Mouse (Mus musculus) hindbrain, embryonic 15.5 days (tissue): ENCODE results near the gene Chst11. TPM values are rescaled to one million over a fixed set of nuclear protein-coding genes. Genes with fewer than 3 reads are reported as not detected.

Experiments
- ATAC-seq: fragments of 200-750 bp; cut with Nextera tagmentation; 2 replicates; pipeline ENCODE4 v1.8.0; 2017; ENCODE audit warnings: low read depth, moderate number of reproducible peaks, moderate TSS enrichment; ENCODE audit not compliant: low FRiP score
- H3K27ac ChIP-seq: fragments of 300-500 bp; sonication (generic); replicated peaks from 2 replicates; pipeline ENCODE4 v1.5.1; 2015; ENCODE audit warnings: mild to moderate bottlenecking, inconsistent platforms
- H3K27me3 ChIP-seq: fragments of 300-500 bp; sonication (generic); 2 replicates; pipeline ENCODE4 v1.6.1; 2015; ENCODE audit warnings: control low read depth, inconsistent platforms
- H3K36me3 ChIP-seq: fragments of 300-500 bp; sonication (generic); 2 replicates; pipeline ENCODE4 v1.6.1; 2015; ENCODE audit warnings: control low read depth, inconsistent platforms
- H3K4me1 ChIP-seq: fragments of 300-500 bp; sonication (generic); replicated peaks from 2 replicates; pipeline ENCODE4 v1.6.1; 2015; ENCODE audit warnings: control low read depth, inconsistent platforms
- H3K4me2 ChIP-seq: fragments of 300-500 bp; sonication (generic); 2 replicates; pipeline ENCODE4 v1.6.1; 2015; ENCODE audit warnings: moderate library complexity, mild to moderate bottlenecking, inconsistent platforms
- H3K4me3 ChIP-seq: fragments of 300-500 bp; sonication (generic); 2 replicates; pipeline ENCODE4 v1.5.1; 2015; ENCODE audit warnings: mild to moderate bottlenecking, inconsistent platforms
- H3K9ac ChIP-seq: fragments of 300-500 bp; sonication (generic); 2 replicates; pipeline ENCODE4 v1.6.1; 2015; ENCODE audit warnings: inconsistent platforms
- H3K9me3 ChIP-seq: fragments of 300-500 bp; sonication (generic); 2 replicates; pipeline ENCODE4 v1.6.1; 2016; ENCODE audit warnings: control low read depth, inconsistent platforms
- WGBS: fragments of 180-500 bp; shearing (Covaris S2); methylation state at CpG from one replicate; pipeline ENCODE4 v1.1.7; 2015; 5-methylcytosine and 5-hydroxymethylcytosine counted together
- polyA plus RNA-seq: library from polyadenylated mRNA; unstranded; fragments of >200 nt; fragmentation: Nextera tagmentation; extraction: Ambion mirVana; gene quantifications from 2 replicates; pipeline ENCODE4 v1.2.1, GENCODE M21; 2015

The Chst11 gene
- polyA plus RNA-seq, 1 experiment from 2014 or later = 3.8 TPM

GRCm38 (mm10) chr10:83124560-83124959 is 139.3 kb downstream of the Chst11 start:
- Histone ChIP-seq H3K4me1 (peaks cover 20% of the 10 kb centered on the region), H3K9me3 (no peaks in the 10 kb centered on the region), H3K27ac (no peak overlapping the region), H3K27me3 (no peaks in the 10 kb centered on the region), H3K36me3 (no peaks in the 10 kb centered on the region), H3K9ac (no peak overlapping the region), H3K4me2 (no peak overlapping the region), H3K4me3 (no peak overlapping the region)
- ATAC-seq = no peak
- 92% methylated on average over 3 of the region's 3 CpGs for WGBS

- no peak for ATAC-seq
- Histone ChIP-seq H3K27ac (no peak overlapping the region), H3K9ac (no peak overlapping the region), H3K4me3 (no peak overlapping the region), H3K4me1 (peaks cover 37% of the 10 kb centered on the region), H3K9me3 (no peaks in the 10 kb centered on the region), H3K27me3 (no peaks in the 10 kb centered on the region), H3K4me2 (no peak overlapping the region), H3K36me3 (no peaks in the 10 kb centered on the region)
- 53% methylated on average over 9 of the region's 9 CpGs for WGBS
Observed at GRCm38 (mm10) chr10:83126447-83126846, 141.1 kb downstream of the Chst11 start.

DNA sequence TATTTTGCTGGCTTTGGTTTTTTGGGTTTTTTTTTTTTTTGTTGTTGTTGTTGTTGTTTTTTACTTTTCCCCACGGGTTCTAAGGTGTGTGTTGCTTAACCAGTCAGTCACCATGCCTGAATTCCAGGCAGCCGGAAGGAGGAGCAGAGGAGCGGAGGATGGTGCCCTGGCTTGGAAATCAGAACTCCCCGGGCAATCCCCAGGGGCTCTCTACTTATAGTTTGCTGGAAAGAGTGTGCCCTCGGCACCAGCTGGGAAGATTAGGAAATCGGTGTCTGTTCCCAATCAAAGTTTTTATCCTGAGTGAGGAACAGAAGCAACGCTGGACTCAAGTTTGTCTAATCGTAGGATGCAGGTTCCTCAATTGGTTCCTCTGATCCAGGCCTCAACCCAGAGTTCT is 143.1 kb downstream of the Chst11 start:
- peaks cover 41% of the 10 kb centered on the region for H3K4me1 ChIP-seq
- no peak overlapping the region for H3K4me2 ChIP-seq
- no peaks in the 10 kb centered on the region for H3K27me3 ChIP-seq
- no peak for ATAC-seq
- no peaks in the 10 kb centered on the region for H3K36me3 ChIP-seq
- no peaks in the 10 kb centered on the region for H3K9me3 ChIP-seq
- WGBS = 70% methylated on average over 8 of the region's 8 CpGs
- no peak overlapping the region for H3K4me3 ChIP-seq
- no peak overlapping the region for H3K9ac ChIP-seq
- no peak overlapping the region for H3K27ac ChIP-seq

GRCm38 (mm10) chr10:83129624-83130218 is 144.4 kb downstream of the Chst11 start:
- 39% methylated on average over 8 of the region's 8 CpGs for WGBS

DNA sequence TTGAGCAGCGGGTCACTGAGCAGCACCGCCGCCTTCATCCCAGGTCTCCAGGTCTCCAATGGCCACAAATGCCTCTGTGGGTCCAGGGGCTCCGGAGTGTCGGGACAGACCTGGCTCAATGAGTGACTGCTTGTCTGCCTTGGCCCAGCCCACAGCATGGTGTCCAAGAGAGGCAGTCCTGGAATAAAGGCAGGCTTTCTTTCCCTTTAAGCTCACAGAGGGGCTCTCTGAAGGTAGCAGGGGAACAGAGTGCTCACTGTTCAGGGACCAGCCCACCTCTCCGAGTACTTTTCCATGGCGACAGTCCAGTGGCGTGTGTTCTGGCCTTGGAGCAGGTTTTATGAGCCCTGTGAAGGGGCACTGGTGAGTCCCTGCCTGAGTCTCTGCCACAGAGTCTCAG is 145.3 kb downstream of the Chst11 start:
- H3K4me2 ChIP-seq = no peak overlapping the region
- no peaks in the 10 kb centered on the region for H3K36me3 ChIP-seq
- no peaks in the 10 kb centered on the region for H3K9me3 ChIP-seq
- no peak overlapping the region for H3K9ac ChIP-seq
- peak overlapping the region; percentile 32 for H3K27ac ChIP-seq
- WGBS = 41% methylated on average over 8 of the region's 8 CpGs
- H3K4me3 ChIP-seq = no peak overlapping the region
- no peaks in the 10 kb centered on the region for H3K27me3 ChIP-seq
- H3K4me1 ChIP-seq = peaks cover 60% of the 10 kb centered on the region
- peak; percentile 42; the same call in 1 of the 2 replicates for ATAC-seq

More at GRCm38 (mm10) chr10:83129624-83130218, 144.4 kb downstream of the Chst11 start:
- Histone ChIP-seq H3K9me3 (no peaks in the 10 kb centered on the region), H3K4me3 (no peak overlapping the region), H3K9ac (no peak overlapping the region), H3K27ac (no peak overlapping the region), H3K36me3 (no peaks in the 10 kb centered on the region), H3K4me1 (peaks cover 53% of the 10 kb centered on the region), H3K27me3 (no peaks in the 10 kb centered on the region), H3K4me2 (no peak overlapping the region)
- no peak for ATAC-seq

DNA sequence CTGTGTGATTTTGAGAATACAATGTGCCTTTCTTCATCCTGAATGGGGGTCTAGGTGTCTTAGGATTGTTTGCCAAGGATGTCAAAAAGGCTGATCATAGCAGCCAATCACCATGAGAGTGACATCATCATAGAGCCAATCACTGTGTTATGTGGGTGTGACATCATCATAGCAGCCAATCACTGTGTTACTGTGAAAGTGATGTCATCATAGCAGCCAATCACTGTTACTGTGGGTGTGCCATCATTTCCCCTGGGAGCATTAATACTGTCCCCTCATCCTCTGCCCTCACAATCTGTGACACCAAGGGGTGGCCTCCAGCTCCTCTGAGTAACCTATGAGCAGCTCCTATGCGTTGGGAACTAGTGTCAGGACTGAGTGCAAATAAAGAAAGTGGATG is 146.6 kb downstream of the Chst11 start:
- no peaks in the 10 kb centered on the region for H3K9me3 ChIP-seq
- no peaks in the 10 kb centered on the region for H3K36me3 ChIP-seq
- no peak overlapping the region for H3K27ac ChIP-seq
- no peak overlapping the region for H3K4me3 ChIP-seq
- peaks cover 56% of the 10 kb centered on the region for H3K4me1 ChIP-seq
- H3K4me2 ChIP-seq = no peak overlapping the region
- no peaks in the 10 kb centered on the region for H3K27me3 ChIP-seq
- H3K9ac ChIP-seq = no peak overlapping the region
- ATAC-seq = no peak
- 93% methylated on average over 1 of the region's 1 CpGs for WGBS

DNA sequence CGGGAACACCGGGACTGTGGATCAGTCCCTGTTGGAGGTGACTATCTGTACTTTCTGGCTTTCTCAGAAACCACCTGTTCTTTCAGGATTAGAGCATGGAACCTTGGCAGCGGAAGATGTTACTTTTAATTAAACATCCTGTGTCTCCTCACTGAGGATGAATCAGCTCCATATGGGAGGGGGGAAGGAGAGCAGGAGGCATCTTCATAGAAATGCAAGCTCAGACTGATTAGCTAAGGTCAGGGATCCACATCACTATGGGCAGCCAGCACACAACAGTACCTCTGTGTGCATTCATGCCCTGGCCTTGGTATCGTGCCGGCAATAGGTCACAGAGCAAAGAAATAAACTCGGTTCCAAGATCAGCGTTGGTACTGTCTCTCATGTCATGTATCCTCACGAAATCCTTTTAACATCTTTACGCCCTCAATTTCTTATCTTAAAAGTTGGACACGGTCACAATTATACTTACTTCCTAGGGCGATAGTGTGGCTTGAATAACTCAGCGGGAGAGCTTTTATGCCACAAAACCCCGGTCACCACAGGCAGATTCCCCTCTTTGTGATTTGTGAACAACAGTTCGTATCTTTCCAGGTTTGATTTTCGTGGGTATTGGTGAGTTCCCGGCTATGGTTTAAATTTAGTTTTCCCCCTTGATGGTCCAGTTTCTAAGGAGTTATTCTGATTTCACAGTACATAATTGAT is 148.7 kb downstream of the Chst11 start:
- no peaks in the 10 kb centered on the region for H3K9me3 ChIP-seq
- H3K36me3 ChIP-seq = no peaks in the 10 kb centered on the region
- no peaks in the 10 kb centered on the region for H3K27me3 ChIP-seq
- ATAC-seq = no peak
- WGBS = 15% methylated on average over 16 of the region's 16 CpGs
- H3K27ac ChIP-seq = no peak overlapping the region
- no peak overlapping the region for H3K4me3 ChIP-seq
- H3K9ac ChIP-seq = no peak overlapping the region
- H3K4me2 ChIP-seq = no peak overlapping the region
- peaks cover 46% of the 10 kb centered on the region for H3K4me1 ChIP-seq

- no peaks in the 10 kb centered on the region for H3K36me3 ChIP-seq
- H3K27ac ChIP-seq = no peak overlapping the region
- WGBS = 23% methylated on average over 10 of the region's 10 CpGs
- H3K9me3 ChIP-seq = no peaks in the 10 kb centered on the region
- H3K4me1 ChIP-seq = peaks cover 37% of the 10 kb centered on the region
- H3K27me3 ChIP-seq = no peaks in the 10 kb centered on the region
- H3K4me3 ChIP-seq = no peak overlapping the region
- H3K9ac ChIP-seq = no peak overlapping the region
- no peak overlapping the region for H3K4me2 ChIP-seq
- ATAC-seq = 0 out of 2 replicates have a peak, but pooled peaks have one; percentile 21
Observed at GRCm38 (mm10) chr10:83134896-83135295, 149.6 kb downstream of the Chst11 start.

DNA sequence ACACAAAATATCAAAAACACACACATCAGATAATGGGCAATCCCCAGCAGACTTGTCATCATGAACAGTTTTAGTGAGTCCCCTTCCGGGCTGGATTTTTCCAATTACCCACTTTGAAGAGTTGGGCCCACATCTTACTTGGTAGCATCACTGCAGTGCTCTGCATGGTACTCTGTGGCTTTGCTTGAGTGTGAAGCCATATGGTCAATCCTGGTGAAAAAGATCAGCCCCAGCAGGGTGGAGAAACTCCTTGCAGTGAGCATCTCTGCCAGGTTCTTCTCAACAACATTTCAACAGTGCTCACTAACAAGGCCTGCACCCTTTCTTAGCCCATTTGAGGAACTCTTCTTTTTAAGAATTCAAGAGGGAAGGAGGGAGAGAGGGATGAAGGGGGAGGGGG is 150.7 kb downstream of the Chst11 start:
- H3K36me3 ChIP-seq = no peaks in the 10 kb centered on the region
- H3K27me3 ChIP-seq = no peaks in the 10 kb centered on the region
- H3K4me1 ChIP-seq = peaks cover 31% of the 10 kb centered on the region
- no peak overlapping the region for H3K9ac ChIP-seq
- H3K4me2 ChIP-seq = no peak overlapping the region
- no peak overlapping the region for H3K27ac ChIP-seq
- WGBS = 75% methylated on average over 1 of the region's 1 CpGs
- H3K9me3 ChIP-seq = no peaks in the 10 kb centered on the region
- ATAC-seq = no peak
- H3K4me3 ChIP-seq = no peak overlapping the region

DNA sequence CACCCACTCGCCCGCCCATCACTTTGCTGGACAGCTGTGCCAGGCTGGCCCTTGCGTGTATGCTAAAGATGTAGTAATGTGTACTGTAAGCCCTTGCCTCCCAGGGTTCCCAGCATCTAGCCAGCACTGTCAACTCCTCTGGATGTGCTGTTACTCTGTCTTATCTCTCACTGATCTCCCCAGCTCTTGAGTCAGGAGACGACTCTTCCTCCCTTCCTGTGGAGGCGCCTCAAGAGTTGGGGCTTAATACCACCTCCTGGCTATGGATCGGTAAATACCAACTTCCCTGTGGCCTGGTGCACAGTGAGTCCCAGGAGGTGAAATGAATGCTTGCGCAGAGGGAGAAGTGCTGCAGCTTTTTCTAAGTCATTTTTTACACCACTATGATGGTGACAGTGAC is 151.8 kb downstream of the Chst11 start:
- Histone ChIP-seq H3K36me3 (no peaks in the 10 kb centered on the region), H3K27me3 (no peaks in the 10 kb centered on the region), H3K9me3 (no peaks in the 10 kb centered on the region), H3K4me1 (peaks cover 27% of the 10 kb centered on the region), H3K4me2 (no peak overlapping the region), H3K27ac (no peak overlapping the region), H3K9ac (no peak overlapping the region), H3K4me3 (no peak overlapping the region)
- WGBS = 83% methylated on average over 7 of the region's 7 CpGs
- ATAC-seq = no peak

DNA sequence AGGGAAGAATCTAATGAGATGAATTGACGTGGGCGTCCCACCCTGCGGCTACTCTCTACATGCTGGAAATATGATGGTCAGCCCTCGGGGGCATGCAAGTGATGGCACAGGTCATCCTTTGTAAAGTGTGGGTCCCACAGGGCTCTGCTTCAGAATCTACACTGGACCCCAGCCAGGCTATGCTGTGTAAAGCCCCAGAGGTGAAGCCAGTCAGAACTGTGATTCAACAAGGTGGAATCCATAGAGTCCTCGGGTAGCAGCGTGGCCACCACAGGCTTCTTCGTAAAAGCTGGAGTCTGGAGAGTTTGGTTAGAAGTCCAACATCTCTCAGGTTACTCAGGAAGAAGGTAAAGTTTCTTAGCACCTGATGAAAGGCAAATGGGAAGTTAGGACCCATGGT is 154.0 kb downstream of the Chst11 start:
- Histone ChIP-seq H3K4me2 (no peak overlapping the region), H3K9me3 (no peaks in the 10 kb centered on the region), H3K4me1 (peaks cover 20% of the 10 kb centered on the region), H3K36me3 (no peaks in the 10 kb centered on the region), H3K4me3 (no peak overlapping the region), H3K9ac (no peak overlapping the region), H3K27ac (no peak overlapping the region), H3K27me3 (no peaks in the 10 kb centered on the region)
- 91% methylated on average over 7 of the region's 7 CpGs for WGBS
- ATAC-seq = no peak

DNA sequence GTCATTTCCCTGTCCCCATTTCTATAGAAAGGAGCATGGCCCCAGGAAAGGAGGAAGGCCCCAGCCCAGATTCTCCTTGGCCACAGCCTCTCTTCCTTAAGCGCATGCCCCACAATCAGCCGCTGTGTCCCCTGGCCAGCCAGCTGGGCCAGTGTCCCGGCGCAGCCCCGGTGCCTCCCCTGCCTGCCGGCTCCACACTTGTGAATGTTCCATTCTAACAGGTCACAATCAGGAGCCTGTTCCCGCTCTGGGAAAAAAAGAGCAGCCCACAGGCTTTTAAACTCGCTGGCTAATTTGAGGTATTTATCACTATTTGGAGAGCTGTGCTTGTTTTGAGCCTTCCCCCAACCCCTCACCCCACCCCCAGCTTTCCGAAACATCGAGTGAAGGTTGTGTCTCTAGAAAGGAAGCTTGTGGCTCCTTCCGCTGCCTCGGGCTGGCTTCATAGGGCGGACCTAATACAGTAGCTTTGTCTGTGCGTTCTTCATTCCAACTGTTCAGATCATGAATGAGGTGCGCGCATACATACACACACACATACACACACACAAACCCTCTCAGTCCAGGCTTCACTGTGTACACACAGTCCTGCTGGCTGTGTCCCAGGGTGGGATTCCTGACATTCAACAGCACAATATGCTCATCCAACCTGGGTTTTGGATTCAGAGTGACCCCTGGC is 155.1 kb downstream of the Chst11 start:
- Histone ChIP-seq H3K9me3 (no peaks in the 10 kb centered on the region), H3K36me3 (no peaks in the 10 kb centered on the region), H3K27me3 (no peaks in the 10 kb centered on the region), H3K4me2 (no peak overlapping the region), H3K4me3 (no peak overlapping the region), H3K9ac (no peak overlapping the region), H3K4me1 (peaks cover 10% of the 10 kb centered on the region; the same call in 1 of the 2 replicates), H3K27ac (no peak overlapping the region)
- peak; percentile 52; the same call in 1 of the 2 replicates for ATAC-seq
- 58% methylated on average over 16 of the region's 16 CpGs for WGBS
